Mouse (Mus musculus) liver, embryonic 11.5 days (tissue): ENCODE data around the gene Mycl. TPM values are rescaled to one million over a fixed set of nuclear protein-coding genes. Genes with fewer than 3 reads are reported as not detected.

Experiments used
- ATAC-seq: fragments of 200-750 bp; cut with Nextera tagmentation; replicated peaks from 2 replicates; pipeline ENCODE4 v1.8.0; 2017; ENCODE audit warnings: moderate number of reproducible peaks, mild to moderate bottlenecking, moderate TSS enrichment, moderate library complexity; ENCODE audit not compliant: low FRiP score
- DNase-seq: peaks from one replicate; pipeline ENCODE4 v3.0.0-alpha.2; 2017; ENCODE audit warnings: low spot score
- H3K27ac ChIP-seq: fragments of 300-500 bp; sonication (generic); 2 replicates; pipeline ENCODE4 v1.5.1; 2014; ENCODE audit warnings: mild to moderate bottlenecking, low read depth, low read length, control low read depth
- H3K27me3 ChIP-seq: fragments of 300-500 bp; sonication (generic); replicated peaks from 2 replicates; pipeline ENCODE4 v1.6.1; 2014; ENCODE audit warnings: low read length, mixed read lengths; ENCODE audit not compliant: control insufficient read depth, insufficient read depth
- H3K36me3 ChIP-seq: fragments of 300-500 bp; sonication (generic); 2 replicates; pipeline ENCODE4 v1.6.1; 2014; ENCODE audit warnings: mild to moderate bottlenecking, low read length, moderate library complexity, mixed read lengths; ENCODE audit not compliant: control insufficient read depth, insufficient read depth
- H3K4me1 ChIP-seq: fragments of 300-500 bp; sonication (generic); replicated peaks from 2 replicates; pipeline ENCODE4 v1.6.1; 2014; ENCODE audit warnings: low read length, mixed read lengths; ENCODE audit not compliant: control insufficient read depth, insufficient read depth
- H3K4me2 ChIP-seq: fragments of 300-500 bp; sonication (generic); 2 replicates; pipeline ENCODE4 v1.6.1; 2014; ENCODE audit warnings: mild to moderate bottlenecking, control low read depth, moderate library complexity
- H3K4me3 ChIP-seq: fragments of 300-500 bp; sonication (generic); 2 replicates; pipeline ENCODE4 v1.5.1; 2014; ENCODE audit warnings: low read depth, low read length, control low read depth
- H3K9ac ChIP-seq: fragments of 300-500 bp; sonication (generic); 2 replicates; pipeline ENCODE4 v1.6.1; 2014; ENCODE audit warnings: low read depth, low read length, control low read depth
- H3K9me3 ChIP-seq: fragments of 300-500 bp; sonication (generic); 2 replicates; pipeline ENCODE4 v1.6.1; 2016; ENCODE audit warnings: low read length, inconsistent platforms, mixed read lengths; ENCODE audit not compliant: control insufficient read depth
- WGBS: fragments of 180-500 bp; shearing (Covaris S2); extraction: QIAGEN DNeasy Blood & Tissue Kit; methylation state at CpG from one replicate; pipeline ENCODE4 v1.1.7; 2014; 5-methylcytosine and 5-hydroxymethylcytosine counted together
- polyA plus RNA-seq: library from polyadenylated mRNA; unstranded; fragments of >200 nt; fragmentation: Nextera tagmentation; extraction: Ambion mirVana; gene quantifications from 2 replicates; pipeline ENCODE4 v1.2.1, GENCODE M21; 2014

Gene Mycl
- 3.1 and 4.0 TPM in 2 replicates for polyA plus RNA-seq

DNA sequence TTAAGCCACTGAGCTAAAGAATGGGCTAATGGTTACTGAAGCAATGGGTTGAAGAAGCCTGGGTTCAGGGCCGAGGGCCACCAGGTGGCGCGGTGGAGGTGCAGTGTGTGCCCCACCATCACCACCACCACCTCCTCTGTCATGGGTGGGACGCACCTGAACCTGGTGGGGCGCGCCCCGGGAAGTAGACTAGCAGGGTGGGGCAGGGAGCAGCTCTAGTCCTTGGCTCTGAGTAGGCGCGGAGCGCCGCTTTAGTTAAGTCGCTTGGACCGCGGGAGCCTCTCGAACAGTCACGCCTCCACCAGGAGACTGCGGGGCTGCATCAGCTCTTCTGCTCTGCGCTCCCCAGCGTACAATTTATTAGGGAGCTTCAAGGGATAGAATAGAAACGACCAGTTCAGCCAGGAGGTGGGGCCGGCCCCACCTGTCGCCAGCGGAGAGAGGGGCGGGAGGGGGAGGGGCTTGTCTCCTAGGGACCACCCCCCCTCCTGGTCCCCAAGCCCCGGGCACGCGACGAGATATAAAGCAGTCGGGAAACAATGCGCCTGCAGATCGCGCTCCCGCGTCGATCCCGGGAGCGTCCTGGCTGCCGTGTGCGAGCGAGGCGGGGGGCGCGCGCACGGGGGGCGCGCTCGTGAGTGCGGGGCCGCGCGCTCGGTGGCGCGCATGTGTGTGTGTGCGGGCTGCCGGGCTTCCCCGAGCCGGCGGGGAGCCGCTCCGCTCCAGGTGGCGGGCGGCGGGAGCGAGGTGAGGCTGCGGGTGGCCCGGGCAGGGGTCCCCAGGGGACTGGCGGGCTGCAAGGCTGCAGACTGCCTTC is at the start of gene Mycl:
Gene Mycl, plus strand, starts transcription at position 249 of the 817 bp plus-strand sequence.
- Histone ChIP-seq H3K4me2 (peak within 1 kb of the TSS; percentile 94), H3K27me3 (peaks cover 52% of the 10 kb centered on the region), H3K4me1 (no peaks in the 10 kb centered on the region; the same call in none of the 2 replicates), H3K4me3 (peak within 1 kb of the TSS; percentile 65), H3K36me3 (no peaks in the 10 kb centered on the region), H3K9me3 (0 out of 2 replicates have a peak, but pooled peaks cover 2% of the 10 kb centered on the region), H3K9ac (peak within 1 kb of the TSS; percentile 54), H3K27ac (0 out of 2 replicates have a peak within 1 kb of the TSS, but pooled peaks have one; percentile 5)
- DNase-seq (peak; percentile 74), ATAC-seq (peak; percentile 74)
- 1% methylated on average over 67 of the region's 69 CpGs for WGBS

DNA sequence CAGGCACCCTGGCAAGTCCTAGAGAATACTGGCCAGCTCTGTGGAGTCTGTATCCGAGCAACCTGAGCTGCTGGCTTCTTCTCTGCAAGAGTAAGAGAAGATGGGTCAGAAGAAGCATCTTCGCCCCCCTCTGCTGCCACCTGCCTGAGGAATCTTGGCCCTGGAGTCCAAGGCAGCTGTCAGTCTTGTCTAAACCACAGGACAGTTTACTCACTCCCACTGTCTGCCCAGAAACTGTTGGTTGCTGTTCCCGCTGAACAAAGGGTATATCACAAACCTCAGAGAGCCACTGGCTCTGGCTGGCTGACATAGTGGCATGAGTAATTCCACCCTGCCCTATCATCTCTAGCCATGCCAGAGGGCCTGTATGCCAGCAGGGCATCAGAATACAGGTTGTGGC is 48.2 kb upstream of the Mycl start:
- ATAC-seq (no peak), DNase-seq (no peak)
- Histone ChIP-seq H3K9me3 (no peaks in the 10 kb centered on the region), H3K4me3 (no peak overlapping the region), H3K4me2 (no peak overlapping the region), H3K27me3 (no peaks in the 10 kb centered on the region), H3K36me3 (no peaks in the 10 kb centered on the region), H3K9ac (no peak overlapping the region), H3K4me1 (no peaks in the 10 kb centered on the region), H3K27ac (no peak overlapping the region)
- WGBS: 72% methylated on average over 3 of the region's 3 CpGs

DNA sequence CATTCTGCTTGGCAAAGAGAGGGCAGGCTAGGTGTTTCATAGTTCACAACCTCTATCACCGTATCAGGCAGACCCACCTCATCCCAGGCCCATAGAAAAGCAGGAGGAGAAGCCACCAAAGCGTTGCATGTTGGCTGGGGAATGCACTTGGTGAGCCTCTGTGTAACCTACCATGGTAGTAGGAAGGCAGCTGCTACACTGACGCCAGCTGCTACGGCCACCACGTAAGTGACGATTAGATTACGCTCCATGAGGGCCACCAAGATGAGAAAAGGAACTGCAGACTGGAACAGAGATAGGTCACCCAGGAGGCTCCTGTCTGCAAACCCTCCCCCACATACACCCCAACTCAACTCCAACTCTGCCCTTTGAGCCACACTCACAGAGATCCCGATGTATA is 46.4 kb upstream of the Mycl start:
- DNase-seq (no peak), ATAC-seq (no peak)
- Histone ChIP-seq H3K4me1 (no peaks in the 10 kb centered on the region), H3K27ac (no peak overlapping the region), H3K36me3 (no peaks in the 10 kb centered on the region), H3K9me3 (no peaks in the 10 kb centered on the region), H3K9ac (no peak overlapping the region), H3K4me2 (no peak overlapping the region), H3K4me3 (no peak overlapping the region), H3K27me3 (no peaks in the 10 kb centered on the region)
- 59% methylated on average over 8 of the region's 8 CpGs for WGBS

DNA sequence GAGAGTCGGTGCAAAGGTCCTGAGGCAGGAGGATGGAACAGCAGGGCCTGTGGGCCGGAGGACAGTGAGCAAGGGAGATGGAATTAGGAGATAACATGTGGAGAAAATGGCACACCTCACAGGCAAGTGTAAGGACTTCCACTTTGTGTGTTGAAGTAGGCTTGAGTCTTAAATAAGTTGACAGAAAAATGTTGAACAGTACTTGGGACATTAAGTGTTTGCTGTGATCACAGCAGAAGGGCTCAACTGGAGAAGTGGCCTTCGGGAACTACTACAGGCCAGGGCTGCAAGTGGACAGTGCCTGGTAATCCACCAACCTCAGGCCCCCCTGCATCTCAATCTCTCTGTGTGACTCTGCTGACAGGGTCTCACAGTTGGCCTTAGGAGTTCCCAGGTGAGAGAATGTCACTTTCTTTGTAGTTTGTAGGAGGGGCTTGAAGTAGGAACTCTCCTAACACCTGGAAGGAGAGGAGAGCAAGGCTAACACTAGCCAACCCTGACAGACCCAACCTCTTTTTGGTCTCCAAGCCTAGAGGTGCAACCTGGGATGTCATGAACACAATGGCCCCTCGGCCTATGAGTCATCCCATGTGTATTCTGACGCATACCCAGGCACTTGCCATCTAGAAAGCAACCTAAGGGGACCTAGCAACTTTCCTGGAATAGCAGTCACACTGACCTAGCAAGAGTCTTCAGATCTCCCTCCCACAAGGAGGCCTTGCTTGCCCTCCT is 40.6 kb upstream of the Mycl start:
- Histone ChIP-seq H3K27me3 (peaks cover 14% of the 10 kb centered on the region), H3K4me3 (0 out of 2 replicates have a peak overlapping the region, but pooled peaks have one; percentile 4), H3K27ac (no peak overlapping the region)

DNA sequence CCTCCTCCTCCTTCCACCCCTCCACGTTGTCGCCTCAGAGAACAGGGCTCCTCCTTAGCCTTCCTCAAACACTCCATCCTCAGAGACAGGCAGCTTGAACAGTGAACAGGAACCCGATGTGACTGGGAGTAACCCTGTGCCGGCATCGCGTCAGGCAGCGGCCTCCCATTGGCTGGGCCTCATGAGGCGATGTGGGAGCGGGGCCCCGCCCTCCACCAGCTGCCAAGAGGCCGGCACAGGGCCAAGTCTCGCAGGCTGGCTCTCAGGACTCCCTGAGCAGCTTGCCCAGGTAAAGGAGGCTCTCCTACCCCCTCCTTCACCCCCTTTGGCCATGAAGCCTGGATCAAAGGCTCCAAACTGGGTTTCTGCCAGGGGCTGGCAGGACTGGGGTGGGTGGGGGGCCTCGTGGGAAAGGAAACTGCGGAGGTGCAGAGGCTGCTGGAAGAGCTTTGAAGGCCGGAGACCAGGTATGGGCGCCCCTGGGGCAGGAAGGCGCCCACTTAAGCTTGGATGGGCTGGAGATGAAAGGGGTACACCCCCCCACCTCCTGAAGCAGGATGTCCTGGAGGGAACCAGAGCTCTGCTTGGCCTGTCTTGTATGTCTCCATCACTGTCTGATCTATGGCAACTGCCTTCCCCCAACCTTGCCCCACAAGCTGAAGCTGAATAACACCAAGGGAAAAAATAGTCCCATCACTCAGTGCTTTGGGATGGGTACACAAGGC is 39.9 kb upstream of the Mycl start:
- peak; percentile 84 for DNase-seq
- Histone ChIP-seq H3K4me1 (peaks cover 18% of the 10 kb centered on the region), H3K27me3 (peaks cover 21% of the 10 kb centered on the region), H3K4me3 (0 out of 2 replicates have a peak overlapping the region, but pooled peaks have one; percentile 22), H3K9me3 (no peaks in the 10 kb centered on the region), H3K27ac (no peak overlapping the region), H3K4me2 (peak overlapping the region; percentile 64), H3K9ac (peak overlapping the region; percentile 57), H3K36me3 (no peaks in the 10 kb centered on the region)
- peak; percentile 97 for ATAC-seq
- 11% methylated on average over 16 of the region's 17 CpGs for WGBS

More for the DNA sequence above, 40.6 kb upstream of the Mycl start:
- Histone ChIP-seq H3K9me3 (no peaks in the 10 kb centered on the region), H3K36me3 (no peaks in the 10 kb centered on the region), H3K4me1 (peaks cover 12% of the 10 kb centered on the region), H3K9ac (no peak overlapping the region; the same call in none of the 2 replicates), H3K4me2 (peak overlapping the region; percentile 64)
- 53% methylated on average over 5 of the region's 5 CpGs for WGBS
- ATAC-seq (peak; percentile 45; the same call in 1 of the 2 replicates), DNase-seq (no peak)

DNA sequence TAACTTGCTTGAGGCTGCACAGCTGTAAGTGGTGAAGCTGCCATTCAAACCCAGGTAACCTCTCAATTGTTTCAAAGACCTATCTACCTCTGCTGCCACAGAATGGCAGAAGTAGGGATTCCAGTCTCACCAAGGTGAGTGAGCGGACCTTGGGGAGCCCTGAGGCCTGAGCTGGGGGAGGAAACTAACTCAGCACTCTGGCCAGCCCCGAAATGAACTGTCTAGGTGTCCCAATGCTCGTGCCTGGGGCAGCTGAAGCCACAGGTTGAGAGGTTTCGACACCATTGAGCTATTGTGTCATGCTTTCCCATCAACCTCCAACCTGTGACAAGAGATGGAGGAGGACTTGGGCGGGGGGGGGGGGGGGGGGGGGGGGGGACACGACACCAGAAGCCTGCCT is 39.2 kb upstream of the Mycl start:
- no peak overlapping the region for H3K4me2 ChIP-seq
- no peak for DNase-seq
- 75% methylated on average over 5 of the region's 6 CpGs for WGBS
- peaks cover 24% of the 10 kb centered on the region for H3K4me1 ChIP-seq
- no peak for ATAC-seq
- H3K27ac ChIP-seq: no peak overlapping the region
- no peak overlapping the region for H3K9ac ChIP-seq
- H3K4me3 ChIP-seq: no peak overlapping the region
- H3K9me3 ChIP-seq: no peaks in the 10 kb centered on the region
- peaks cover 28% of the 10 kb centered on the region for H3K27me3 ChIP-seq
- no peaks in the 10 kb centered on the region for H3K36me3 ChIP-seq

DNA sequence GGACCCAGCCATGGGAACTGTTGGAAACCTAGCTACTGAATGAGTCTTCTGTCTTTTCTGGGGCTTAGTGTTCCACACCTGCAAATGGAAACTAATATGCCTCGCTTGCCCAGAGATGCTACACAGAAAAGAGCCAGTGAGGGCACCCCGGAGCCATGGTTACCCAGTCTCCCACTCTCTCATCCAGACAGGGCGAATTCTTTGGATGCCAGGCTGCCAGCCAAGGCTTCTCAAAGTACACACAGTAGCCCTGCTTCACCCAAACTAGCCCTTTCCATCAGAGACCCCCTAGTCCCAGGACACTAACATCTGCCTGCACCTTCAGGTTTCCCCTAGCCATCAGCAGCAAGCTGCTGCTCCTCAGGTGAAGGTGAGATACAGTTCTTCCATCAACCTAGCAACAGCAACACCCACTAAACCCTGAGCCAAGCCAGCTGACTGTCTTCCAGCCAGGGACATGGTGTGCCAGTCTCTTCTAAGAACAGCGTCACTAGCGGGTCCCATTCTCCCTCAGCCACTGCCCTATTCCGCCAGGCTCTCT is 36.9 kb upstream of the Mycl start:
- Histone ChIP-seq H3K9me3 (no peaks in the 10 kb centered on the region), H3K36me3 (no peaks in the 10 kb centered on the region), H3K4me3 (no peak overlapping the region), H3K27ac (no peak overlapping the region), H3K9ac (no peak overlapping the region), H3K4me2 (no peak overlapping the region), H3K27me3 (peaks cover 50% of the 10 kb centered on the region), H3K4me1 (peaks cover 24% of the 10 kb centered on the region)
- no peak for ATAC-seq
- WGBS: 80% methylated on average over 6 of the region's 6 CpGs
- no peak for DNase-seq

DNA sequence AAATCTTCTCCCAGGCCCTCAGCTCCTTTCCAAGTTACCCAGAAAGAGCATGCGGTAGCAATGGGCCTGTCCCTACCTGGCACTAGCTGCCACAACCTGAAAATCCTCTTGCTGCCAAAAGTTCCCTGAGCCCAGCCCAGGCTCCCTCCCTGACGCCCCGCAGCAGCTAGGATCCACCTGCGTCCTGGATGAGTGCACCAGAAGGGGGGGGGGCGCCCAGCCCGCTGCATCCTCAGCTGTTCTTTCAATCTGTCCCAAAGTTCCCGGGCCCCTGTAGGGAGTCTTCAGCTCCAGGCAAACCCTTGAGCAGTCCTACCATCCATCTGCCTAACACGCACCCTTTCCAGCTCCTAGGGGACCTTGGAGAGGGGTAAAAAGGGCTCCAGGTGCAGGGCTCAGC is 35.6 kb upstream of the Mycl start:
- ATAC-seq: no peak
- peaks cover 54% of the 10 kb centered on the region for H3K27me3 ChIP-seq
- no peaks in the 10 kb centered on the region for H3K9me3 ChIP-seq
- H3K36me3 ChIP-seq: no peaks in the 10 kb centered on the region
- H3K4me3 ChIP-seq: peak overlapping the region; percentile 44
- H3K27ac ChIP-seq: no peak overlapping the region
- no peak overlapping the region for H3K9ac ChIP-seq
- WGBS: 18% methylated on average over 8 of the region's 8 CpGs
- H3K4me2 ChIP-seq: peak overlapping the region; percentile 90
- DNase-seq: no peak
- H3K4me1 ChIP-seq: peaks cover 24% of the 10 kb centered on the region
